Mouse (Mus musculus) midbrain, embryonic 16.5 days (tissue): ENCODE data around the gene Mapre3. TPM values are rescaled to one million over a fixed set of nuclear protein-coding genes. Genes with fewer than 3 reads are reported as not detected.

Experiments used
- ATAC-seq: fragments of 200-750 bp; cut with Nextera tagmentation; 2 replicates; pipeline ENCODE4 v1.8.0; 2017; ENCODE audit warnings: moderate TSS enrichment
- H3K27ac ChIP-seq: fragments of 300-500 bp; sonication (generic); 2 replicates; pipeline ENCODE4 v1.5.1; 2014; ENCODE audit warnings: mild to moderate bottlenecking, low read length, mixed read lengths
- H3K27me3 ChIP-seq: fragments of 300-500 bp; sonication (generic); 2 replicates; pipeline ENCODE4 v1.6.1; 2014; ENCODE audit warnings: low read depth, low read length, mixed read lengths; ENCODE audit not compliant: control insufficient read depth, insufficient read depth
- H3K36me3 ChIP-seq: fragments of 300-500 bp; sonication (generic); 2 replicates; pipeline ENCODE4 v1.6.1; 2014; ENCODE audit warnings: mild to moderate bottlenecking, low read length, moderate library complexity, mixed read lengths; ENCODE audit not compliant: control insufficient read depth, insufficient read depth
- H3K4me1 ChIP-seq: fragments of 300-500 bp; sonication (generic); 2 replicates; pipeline ENCODE4 v1.6.1; 2014; ENCODE audit warnings: mild to moderate bottlenecking, low read length, mixed read lengths; ENCODE audit not compliant: control insufficient read depth, insufficient read depth
- H3K4me2 ChIP-seq: fragments of 300-500 bp; sonication (generic); 2 replicates; pipeline ENCODE4 v1.6.1; 2014; ENCODE audit warnings: mild to moderate bottlenecking, low read length, mixed read lengths
- H3K4me3 ChIP-seq: fragments of 300-500 bp; sonication (generic); 2 replicates; pipeline ENCODE4 v1.5.1; 2014; ENCODE audit warnings: low read depth, mild to moderate bottlenecking, low read length, moderate library complexity, mixed read lengths
- H3K9ac ChIP-seq: fragments of 300-500 bp; sonication (generic); 2 replicates; pipeline ENCODE4 v1.6.1; 2014; ENCODE audit warnings: low read depth, low read length, mixed read lengths
- H3K9me3 ChIP-seq: fragments of 300-500 bp; sonication (generic); replicated peaks from 2 replicates; pipeline ENCODE4 v1.6.1; 2014; ENCODE audit warnings: mild to moderate bottlenecking, low read length, mixed read lengths; ENCODE audit not compliant: control insufficient read depth, poor library complexity, severe bottlenecking
- WGBS: fragments of 180-500 bp; shearing (Covaris S2); extraction: QIAGEN DNeasy Blood & Tissue Kit; methylation state at CpG from one replicate; pipeline ENCODE4 v1.1.7; 2014; 5-methylcytosine and 5-hydroxymethylcytosine counted together
- polyA plus RNA-seq: library from polyadenylated mRNA; unstranded; fragments of >200 nt; fragmentation: Nextera tagmentation; extraction: Ambion mirVana; gene quantifications from 2 replicates; pipeline ENCODE4 v1.2.1, GENCODE M21; 2015

The Mapre3 gene
- polyA plus RNA-seq, 1 experiment from 2014 or later, result 172 TPM

GRCm38 (mm10) chr5:30787381-30787780, 27.1 kb upstream of the Mapre3 start:
- H3K36me3 ChIP-seq, result peaks cover 57% of the 10 kb centered on the region
- no peak overlapping the region for H3K4me2 ChIP-seq
- H3K4me3 ChIP-seq, result no peak overlapping the region
- H3K27ac ChIP-seq, result no peak overlapping the region
- no peak overlapping the region for H3K9ac ChIP-seq
- H3K27me3 ChIP-seq, result no peaks in the 10 kb centered on the region
- 91% methylated on average over 5 of the region's 5 CpGs for WGBS
- no peaks in the 10 kb centered on the region for H3K4me1 ChIP-seq
- H3K9me3 ChIP-seq, result no peaks in the 10 kb centered on the region
- ATAC-seq, result no peak

GRCm38 (mm10) chr5:30790047-30790446, 24.4 kb upstream of the Mapre3 start:
- ATAC-seq, result no peak
- H3K4me2 ChIP-seq, result no peak overlapping the region
- 88% methylated on average over 3 of the region's 3 CpGs for WGBS
- H3K9me3 ChIP-seq, result no peaks in the 10 kb centered on the region
- H3K9ac ChIP-seq, result no peak overlapping the region
- H3K4me3 ChIP-seq, result no peak overlapping the region
- H3K27ac ChIP-seq, result no peak overlapping the region
- H3K4me1 ChIP-seq, result no peaks in the 10 kb centered on the region
- no peaks in the 10 kb centered on the region for H3K27me3 ChIP-seq
- peaks cover 65% of the 10 kb centered on the region for H3K36me3 ChIP-seq

GRCm38 (mm10) chr5:30796125-30796524, 18.3 kb upstream of the Mapre3 start:
- peaks cover 48% of the 10 kb centered on the region for H3K36me3 ChIP-seq
- peak overlapping the region; percentile 35; the same call in 1 of the 2 replicates for H3K27ac ChIP-seq
- no peak overlapping the region for H3K4me2 ChIP-seq
- no peak overlapping the region for H3K4me3 ChIP-seq
- 11% methylated on average over 12 of the region's 12 CpGs for WGBS
- H3K9me3 ChIP-seq, result no peaks in the 10 kb centered on the region
- H3K4me1 ChIP-seq, result peaks cover 9% of the 10 kb centered on the region; the same call in 1 of the 2 replicates
- peak; percentile 64 for ATAC-seq
- no peak overlapping the region for H3K9ac ChIP-seq
- H3K27me3 ChIP-seq, result no peaks in the 10 kb centered on the region

- peak; percentile 41 for ATAC-seq
- H3K36me3 ChIP-seq, result peaks cover 39% of the 10 kb centered on the region
These were observed 17.0 kb upstream of the Mapre3 start for GRCm38 (mm10) chr5:30797482-30797881.

DNA sequence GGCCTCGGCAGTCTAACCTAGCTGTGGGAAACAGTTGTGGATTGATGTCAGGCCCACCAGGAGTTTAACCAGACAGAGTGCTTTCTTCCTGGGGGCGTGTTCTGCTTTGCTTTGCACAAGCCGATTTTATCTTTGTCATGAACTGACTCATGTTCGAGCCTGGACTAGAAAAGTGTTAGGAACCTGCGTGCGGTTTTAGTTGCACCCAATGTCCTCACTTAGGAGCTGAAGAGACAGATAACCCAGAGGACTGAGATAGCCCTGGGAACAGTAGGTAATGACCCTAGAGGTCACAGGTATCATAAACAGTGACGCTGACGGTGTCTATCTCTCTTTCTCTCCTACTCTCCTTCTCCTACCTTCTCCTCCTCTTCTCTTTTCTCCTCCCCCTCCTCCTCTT, 16.5 kb upstream of the Mapre3 start:
- peak overlapping the region; percentile 13; the same call in 1 of the 2 replicates for H3K27ac ChIP-seq
- H3K4me2 ChIP-seq, result no peak overlapping the region
- no peak overlapping the region for H3K4me3 ChIP-seq
- H3K9ac ChIP-seq, result no peak overlapping the region
- no peaks in the 10 kb centered on the region for H3K9me3 ChIP-seq
- no peaks in the 10 kb centered on the region for H3K27me3 ChIP-seq
- H3K36me3 ChIP-seq, result peaks cover 38% of the 10 kb centered on the region
- no peak for ATAC-seq
- peaks cover 9% of the 10 kb centered on the region; the same call in 1 of the 2 replicates for H3K4me1 ChIP-seq
- 70% methylated on average over 8 of the region's 8 CpGs for WGBS

More at GRCm38 (mm10) chr5:30797482-30797881, 17.0 kb upstream of the Mapre3 start:
- 47% methylated on average over 7 of the region's 7 CpGs for WGBS
- peak overlapping the region; percentile 13 for H3K27ac ChIP-seq
- peak overlapping the region; percentile 48 for H3K9ac ChIP-seq
- H3K4me2 ChIP-seq, result no peak overlapping the region
- H3K4me3 ChIP-seq, result no peak overlapping the region
- H3K4me1 ChIP-seq, result peaks cover 9% of the 10 kb centered on the region; the same call in 1 of the 2 replicates
- no peaks in the 10 kb centered on the region for H3K27me3 ChIP-seq
- H3K9me3 ChIP-seq, result no peaks in the 10 kb centered on the region

GRCm38 (mm10) chr5:30798965-30799364, 15.5 kb upstream of the Mapre3 start:
- 88% methylated on average over 6 of the region's 6 CpGs for WGBS
- H3K36me3 ChIP-seq, result peaks cover 28% of the 10 kb centered on the region

DNA sequence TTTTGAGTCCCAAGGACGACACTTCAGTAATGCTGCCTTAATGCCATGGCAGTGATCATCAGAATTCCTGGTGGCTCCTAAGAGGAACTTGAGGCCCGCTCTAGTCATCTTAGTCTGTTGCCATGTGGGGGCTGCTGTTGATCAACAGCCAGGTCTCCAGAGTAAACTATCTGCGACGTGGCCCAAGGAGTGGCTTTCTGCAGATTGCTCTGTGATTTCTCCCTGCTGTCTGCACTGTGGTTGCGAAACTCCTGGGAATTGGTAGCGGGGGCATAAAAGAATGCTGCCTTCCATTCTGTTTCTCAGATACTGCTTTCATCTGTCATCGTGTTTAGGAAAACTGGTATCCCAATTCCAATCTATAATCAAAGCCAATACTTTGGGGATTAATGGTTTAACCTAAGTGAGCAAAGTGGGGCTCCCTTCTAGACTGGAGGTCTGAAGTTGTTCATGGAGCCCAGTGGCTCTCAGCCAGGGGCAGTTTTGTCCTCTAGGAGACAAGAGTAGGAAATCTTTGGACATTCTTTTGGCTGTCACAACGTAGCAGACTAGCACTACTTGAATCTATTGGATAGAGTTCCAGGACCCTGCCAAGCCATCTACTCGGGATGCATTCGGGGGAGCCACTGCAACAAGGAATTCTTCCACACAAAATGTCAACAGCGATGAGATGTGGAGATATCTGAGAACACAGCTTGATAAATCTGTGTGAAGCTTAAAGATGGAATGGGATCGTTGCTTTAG, 11.5 kb upstream of the Mapre3 start:
- no peaks in the 10 kb centered on the region for H3K9me3 ChIP-seq

More at GRCm38 (mm10) chr5:30798965-30799364, 15.5 kb upstream of the Mapre3 start:
- Histone ChIP-seq H3K4me2 (no peak overlapping the region), H3K9me3 (no peaks in the 10 kb centered on the region), H3K4me3 (no peak overlapping the region), H3K27me3 (no peaks in the 10 kb centered on the region), H3K4me1 (peaks cover 9% of the 10 kb centered on the region; the same call in 1 of the 2 replicates), H3K9ac (no peak overlapping the region), H3K27ac (no peak overlapping the region)
- no peak for ATAC-seq

GRCm38 (mm10) chr5:30806106-30806505, 8.3 kb upstream of the Mapre3 start:
- no peak overlapping the region for H3K27ac ChIP-seq

More for the DNA sequence above, 11.5 kb upstream of the Mapre3 start:
- WGBS, result 83% methylated on average over 12 of the region's 12 CpGs
- Histone ChIP-seq H3K27me3 (no peaks in the 10 kb centered on the region), H3K27ac (no peak overlapping the region), H3K4me1 (no peaks in the 10 kb centered on the region), H3K36me3 (no peaks in the 10 kb centered on the region), H3K9ac (no peak overlapping the region), H3K4me2 (no peak overlapping the region), H3K4me3 (no peak overlapping the region)
- no peak for ATAC-seq

DNA sequence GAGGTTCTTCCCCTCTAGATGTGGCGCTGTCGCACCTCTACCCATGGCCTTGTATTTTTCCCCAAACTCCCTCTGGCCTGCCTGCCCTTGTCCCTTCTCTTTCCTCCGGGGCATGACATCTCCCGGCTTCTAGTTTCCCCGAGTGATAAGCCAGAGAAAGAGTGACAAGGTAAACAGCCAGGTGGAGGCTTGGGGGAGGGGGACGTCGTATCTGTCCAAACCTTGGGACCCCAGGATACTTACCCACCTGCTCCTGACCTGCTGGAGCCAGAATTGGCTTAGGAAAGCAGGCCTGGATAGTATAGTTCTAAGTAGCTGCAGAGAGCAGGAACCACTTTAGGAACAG, 652 bp downstream of the Mapre3 start:
- peak overlapping the region; percentile 97 for H3K27ac ChIP-seq
- H3K4me3 ChIP-seq, result peak overlapping the region; percentile 88
- peak overlapping the region; percentile 93 for H3K9ac ChIP-seq
- H3K4me2 ChIP-seq, result peak overlapping the region; percentile 81
- no peaks in the 10 kb centered on the region for H3K9me3 ChIP-seq
- ATAC-seq, result 0 out of 2 replicates have a peak, but pooled peaks have one; percentile 15
- no peaks in the 10 kb centered on the region for H3K36me3 ChIP-seq
- no peaks in the 10 kb centered on the region for H3K27me3 ChIP-seq
- peaks cover 32% of the 10 kb centered on the region for H3K4me1 ChIP-seq
- under 1% methylated on average over 7 of the region's 7 CpGs for WGBS

More at GRCm38 (mm10) chr5:30806106-30806505, 8.3 kb upstream of the Mapre3 start:
- no peak overlapping the region for H3K4me3 ChIP-seq
- H3K4me1 ChIP-seq, result no peaks in the 10 kb centered on the region
- no peaks in the 10 kb centered on the region for H3K27me3 ChIP-seq
- no peak overlapping the region for H3K9ac ChIP-seq
- peak; percentile 89 for ATAC-seq
- no peak overlapping the region for H3K4me2 ChIP-seq
- no peaks in the 10 kb centered on the region for H3K36me3 ChIP-seq
- WGBS, result 6% methylated on average over 3 of the region's 3 CpGs
- no peaks in the 10 kb centered on the region for H3K9me3 ChIP-seq
